Mouse (Mus musculus): Measurements from ENCODE around the gene Ntn5. TPM values are rescaled to one million over a fixed set of nuclear protein-coding genes. Genes with fewer than 3 reads are reported as not detected.
A peak's percentile ranks its signal among the peaks of the same experiment; 100 is the strongest.

Gene Ntn5
- polyA plus RNA-seq (2014; fragmentation: Nextera tagmentation; extraction: Ambion mirVana) = 0.80 and 0.83 TPM in 2 replicates

DNA sequence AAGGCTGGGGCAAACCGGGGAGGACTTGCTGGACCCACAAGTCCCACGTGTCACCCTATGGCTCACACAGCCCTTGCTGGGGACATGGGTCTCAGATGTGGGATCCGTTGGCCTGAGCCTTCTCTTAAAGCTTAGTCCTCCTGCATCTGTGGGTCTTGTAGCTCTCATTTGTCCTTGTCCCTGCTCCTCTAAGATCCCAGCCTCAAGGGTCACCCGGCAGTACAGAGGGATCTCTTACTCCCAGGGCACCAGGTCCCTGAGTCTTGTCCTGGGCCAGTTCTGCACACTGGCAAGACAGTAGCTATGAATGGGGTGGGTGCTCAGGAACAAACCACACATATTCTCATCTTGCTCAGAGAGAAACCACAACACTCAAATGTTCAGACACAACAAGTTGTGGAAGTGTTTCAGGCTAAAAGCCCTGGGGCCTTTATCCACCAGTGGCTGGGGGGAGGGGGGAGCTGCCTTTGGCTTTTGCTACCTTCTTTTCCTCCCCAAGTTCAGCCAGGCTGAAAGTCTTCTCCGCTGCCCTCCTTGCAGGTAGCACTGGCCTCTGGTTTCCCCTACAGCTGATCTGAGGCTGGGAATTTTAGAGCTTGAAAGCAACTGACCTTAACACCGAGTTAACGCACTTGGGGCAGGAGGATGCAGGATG, at the start of gene Ntn5:
Ntn5 (plus strand) TSS at position 627 of the 655 bp plus-strand sequence.
- ATAC-seq (replicated peaks; ENCODE audit: low FRiP score, low TSS enrichment, low read depth) = no peak
- Histone ChIP-seq H3K9me3 (ENCODE audit: control insufficient read depth, low read length) (no peaks in the 10 kb centered on the region), H3K27ac (ENCODE audit: low read depth) (no peak within 1 kb of the TSS; the same call in 1 of the 2 replicates), H3K4me2 (ENCODE audit: low read length) (no peak within 1 kb of the TSS), H3K4me3 (ENCODE audit: low read depth, low read length) (no peak within 1 kb of the TSS), H3K36me3 (ENCODE audit: control insufficient read depth, insufficient read depth, low read length) (no peaks in the 10 kb centered on the region), H3K9ac (ENCODE audit: low read length) (no peak within 1 kb of the TSS), H3K27me3 (replicated peaks; ENCODE audit: control insufficient read depth, insufficient read depth, low read length) (no peaks in the 10 kb centered on the region), H3K4me1 (replicated peaks; ENCODE audit: control insufficient read depth, insufficient read depth, low read length) (peaks cover 24% of the 10 kb centered on the region)
- 84% methylated on average over 7 of the region's 7 CpGs for WGBS
- no peak for DNase-seq (ENCODE audit: low spot score)

DNA sequence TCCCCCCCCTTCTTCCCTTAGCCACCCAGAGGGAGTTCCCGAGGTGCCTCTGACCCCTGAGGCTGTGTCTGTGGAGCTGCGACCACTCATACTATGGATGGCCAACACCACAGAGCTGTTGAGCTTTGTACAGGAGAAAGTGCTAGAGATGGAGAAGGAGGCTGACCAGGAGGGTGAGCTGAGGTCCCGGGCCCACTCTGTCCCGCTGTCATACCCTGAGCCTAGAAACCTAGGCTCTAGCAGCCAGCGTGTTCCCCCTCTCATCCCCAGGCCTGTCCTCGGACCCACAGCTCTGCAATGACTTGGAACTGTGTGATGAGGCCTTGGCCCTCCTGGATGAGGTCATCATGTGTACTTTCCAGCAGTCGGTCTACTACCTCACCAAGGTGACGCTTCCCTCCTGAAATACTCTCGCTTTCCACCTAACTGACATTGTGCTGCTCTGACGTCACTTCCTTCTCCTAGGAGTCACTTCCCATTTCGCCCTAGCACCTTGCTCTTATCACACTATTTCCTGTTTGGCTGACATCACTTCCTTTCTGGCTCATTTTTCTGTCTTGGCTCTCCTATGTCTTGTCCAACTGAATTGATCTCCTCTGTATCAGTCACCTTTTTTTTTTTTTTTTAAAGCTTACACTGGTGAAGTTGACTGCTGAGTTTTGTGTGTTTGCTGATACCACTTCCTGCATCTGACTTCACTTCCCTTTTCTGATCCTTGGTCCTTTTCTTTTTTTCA, 48.7 kb upstream of the Ntn5 start:
- H3K4me2 ChIP-seq (ENCODE audit: low read length) = no peak overlapping the region
- no peak for DNase-seq (ENCODE audit: low spot score)
- 0 out of 2 replicates have a peak, but pooled peaks cover 2% of the 10 kb centered on the region for H3K27me3 ChIP-seq (replicated peaks; ENCODE audit: control insufficient read depth, insufficient read depth, low read length)
- H3K4me3 ChIP-seq (ENCODE audit: low read depth, low read length) = no peak overlapping the region
- no peaks in the 10 kb centered on the region for H3K9me3 ChIP-seq (ENCODE audit: control insufficient read depth, low read length)
- no peak for ATAC-seq (replicated peaks; ENCODE audit: low FRiP score, low TSS enrichment, low read depth)
- H3K36me3 ChIP-seq (ENCODE audit: control insufficient read depth, insufficient read depth, low read length) = peaks cover 6% of the 10 kb centered on the region; the same call in 1 of the 2 replicates
- H3K9ac ChIP-seq (ENCODE audit: low read length) = no peak overlapping the region
- 87% methylated on average over 11 of the region's 11 CpGs for WGBS
- H3K27ac ChIP-seq (ENCODE audit: low read depth) = peak overlapping the region; percentile 27; the same call in 1 of the 2 replicates
- peaks cover 7% of the 10 kb centered on the region for H3K4me1 ChIP-seq (replicated peaks; ENCODE audit: control insufficient read depth, insufficient read depth, low read length)

DNA sequence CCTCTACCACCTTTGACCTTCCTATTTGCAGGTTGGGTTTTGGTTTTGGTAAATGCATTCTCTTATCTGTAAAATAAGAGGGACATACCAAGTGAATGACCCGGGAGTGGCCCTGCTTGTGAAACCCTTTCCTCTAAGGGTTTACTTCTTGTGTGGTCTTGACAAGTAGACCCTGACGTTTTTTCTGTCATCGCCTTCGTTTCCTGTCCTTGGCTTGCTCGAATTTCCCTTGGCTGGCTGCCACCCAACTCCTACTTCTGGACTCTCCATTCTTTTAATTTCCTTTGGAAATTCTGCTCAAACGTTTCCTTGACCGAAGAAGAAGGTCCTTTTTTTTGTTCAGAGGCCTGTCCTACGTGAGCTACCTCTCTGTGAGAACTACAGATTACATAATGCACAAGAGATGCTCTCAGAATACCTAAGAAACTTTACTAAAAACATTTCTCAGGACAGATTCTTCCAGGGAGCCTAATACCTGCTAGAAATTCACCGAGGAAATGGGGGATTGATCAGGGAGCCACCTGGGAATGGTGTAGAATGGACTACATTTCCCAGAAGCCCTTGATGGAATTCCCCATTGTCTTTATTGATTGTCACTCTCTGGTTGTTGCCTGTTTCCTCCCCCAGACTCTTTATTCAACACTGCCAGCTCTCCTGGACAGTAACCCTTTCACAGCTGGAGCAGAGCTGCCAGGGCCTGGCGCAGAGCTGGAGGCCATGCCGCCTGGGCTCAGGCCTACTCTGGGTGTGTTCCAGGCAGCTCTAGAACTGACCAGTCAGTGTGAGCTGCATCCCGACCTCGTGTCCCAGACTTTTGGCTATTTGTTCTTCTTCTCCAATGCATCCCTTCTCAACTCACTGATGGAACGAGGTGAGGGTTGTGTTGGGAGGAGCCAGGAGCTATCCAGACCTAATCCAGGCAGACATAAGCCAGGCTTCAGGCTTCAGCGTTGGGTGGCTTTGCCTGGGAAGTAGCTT, 47.8 kb upstream of the Ntn5 start:
- peaks cover 6% of the 10 kb centered on the region; the same call in 1 of the 2 replicates for H3K36me3 ChIP-seq (ENCODE audit: control insufficient read depth, insufficient read depth, low read length)
- no peak for DNase-seq (ENCODE audit: low spot score)
- H3K27ac ChIP-seq (ENCODE audit: low read depth) = peak overlapping the region; percentile 36; the same call in 1 of the 2 replicates
- no peaks in the 10 kb centered on the region for H3K9me3 ChIP-seq (ENCODE audit: control insufficient read depth, low read length)
- 0 out of 2 replicates have a peak, but pooled peaks cover 2% of the 10 kb centered on the region for H3K27me3 ChIP-seq (replicated peaks; ENCODE audit: control insufficient read depth, insufficient read depth, low read length)
- 76% methylated on average over 15 of the region's 15 CpGs for WGBS
- ATAC-seq (replicated peaks; ENCODE audit: low FRiP score, low TSS enrichment, low read depth) = no peak
- no peak overlapping the region for H3K4me2 ChIP-seq (ENCODE audit: low read length)
- H3K4me1 ChIP-seq (replicated peaks; ENCODE audit: control insufficient read depth, insufficient read depth, low read length) = peaks cover 12% of the 10 kb centered on the region
- no peak overlapping the region for H3K9ac ChIP-seq (ENCODE audit: low read length)
- no peak overlapping the region for H3K4me3 ChIP-seq (ENCODE audit: low read depth, low read length)

DNA sequence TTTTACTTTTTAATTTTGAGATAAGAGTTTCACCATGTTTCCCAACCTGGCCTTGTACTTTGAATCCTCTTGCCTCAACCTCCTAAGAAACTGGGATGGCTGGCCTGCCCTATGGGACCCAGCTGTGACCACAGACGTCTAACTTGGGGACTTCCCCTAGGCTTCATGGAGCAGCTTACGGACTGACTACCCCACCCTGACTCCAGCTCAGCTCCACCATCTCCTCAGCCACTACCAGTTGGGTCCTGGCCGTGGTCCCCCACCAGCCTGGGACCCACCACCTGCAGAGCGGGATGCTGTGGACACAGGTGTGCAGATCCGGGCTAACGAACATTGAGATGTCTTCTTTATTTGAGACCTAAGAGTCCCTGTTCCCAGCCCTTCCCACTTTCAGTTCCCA, 46.1 kb upstream of the Ntn5 start:
- DNase-seq (ENCODE audit: low spot score) (no peak), ATAC-seq (replicated peaks; ENCODE audit: low FRiP score, low TSS enrichment, low read depth) (no peak)
- no peak overlapping the region for H3K4me3 ChIP-seq (ENCODE audit: low read depth, low read length)
- 0 out of 2 replicates have a peak, but pooled peaks cover 2% of the 10 kb centered on the region for H3K27me3 ChIP-seq (replicated peaks; ENCODE audit: control insufficient read depth, insufficient read depth, low read length)
- peaks cover 29% of the 10 kb centered on the region for H3K4me1 ChIP-seq (replicated peaks; ENCODE audit: control insufficient read depth, insufficient read depth, low read length)
- WGBS = 94% methylated on average over 6 of the region's 6 CpGs
- no peak overlapping the region for H3K9ac ChIP-seq (ENCODE audit: low read length)
- peaks cover 6% of the 10 kb centered on the region; the same call in 1 of the 2 replicates for H3K36me3 ChIP-seq (ENCODE audit: control insufficient read depth, insufficient read depth, low read length)
- H3K27ac ChIP-seq (ENCODE audit: low read depth) = no peak overlapping the region
- peak overlapping the region; percentile 58 for H3K4me2 ChIP-seq (ENCODE audit: low read length)
- H3K9me3 ChIP-seq (ENCODE audit: control insufficient read depth, low read length) = no peaks in the 10 kb centered on the region

DNA sequence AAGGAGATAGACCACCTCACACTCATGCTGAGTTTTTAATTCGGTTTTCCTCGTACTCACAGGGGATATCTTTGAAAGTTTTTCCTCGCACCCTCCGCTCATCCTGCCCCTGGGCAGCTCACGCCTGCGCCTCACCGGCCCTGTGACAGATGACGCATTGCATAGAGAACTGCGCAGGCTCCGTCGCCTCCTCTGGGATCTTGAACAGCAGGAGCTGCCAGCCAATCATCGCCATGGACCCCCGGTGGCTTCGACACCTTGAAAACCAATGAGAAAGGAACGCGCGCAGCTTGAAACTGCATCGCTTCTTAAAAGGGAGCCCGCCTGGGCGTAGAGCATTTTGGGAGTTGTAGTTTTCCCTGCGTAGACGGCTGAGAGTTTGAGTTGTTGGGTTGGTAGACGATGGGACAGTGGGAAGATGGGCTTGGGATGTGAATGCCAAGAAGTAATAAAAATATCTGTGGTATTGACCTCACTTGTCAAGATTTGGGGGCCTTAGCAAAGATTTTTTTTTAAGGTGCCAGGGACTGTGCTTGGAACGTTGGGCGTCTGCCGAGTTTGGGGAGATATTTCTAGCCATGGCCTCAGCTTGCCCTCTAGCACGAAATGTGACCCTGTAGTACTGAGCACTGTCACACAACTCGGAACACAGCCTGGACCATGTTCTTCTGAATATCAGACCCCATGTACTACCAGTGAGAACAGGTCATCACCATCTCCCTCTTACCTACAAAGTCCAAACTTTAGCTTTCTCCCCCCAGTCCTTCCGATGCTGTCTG, 45.0 kb upstream of the Ntn5 start:
- Histone ChIP-seq H3K27ac (ENCODE audit: low read depth) (no peak overlapping the region), H3K9ac (ENCODE audit: low read length) (peak overlapping the region; percentile 29; the same call in 1 of the 2 replicates), H3K4me3 (ENCODE audit: low read depth, low read length) (peak overlapping the region; percentile 25), H3K4me2 (ENCODE audit: low read length) (peak overlapping the region; percentile 58), H3K27me3 (replicated peaks; ENCODE audit: control insufficient read depth, insufficient read depth, low read length) (no peaks in the 10 kb centered on the region), H3K36me3 (ENCODE audit: control insufficient read depth, insufficient read depth, low read length) (peaks cover 6% of the 10 kb centered on the region; the same call in 1 of the 2 replicates), H3K9me3 (ENCODE audit: control insufficient read depth, low read length) (no peaks in the 10 kb centered on the region), H3K4me1 (replicated peaks; ENCODE audit: control insufficient read depth, insufficient read depth, low read length) (peaks cover 33% of the 10 kb centered on the region)
- WGBS = 19% methylated on average over 29 of the region's 29 CpGs
- DNase-seq (ENCODE audit: low spot score) (peak; percentile 91), ATAC-seq (replicated peaks; ENCODE audit: low FRiP score, low TSS enrichment, low read depth) (peak; percentile 85)

DNA sequence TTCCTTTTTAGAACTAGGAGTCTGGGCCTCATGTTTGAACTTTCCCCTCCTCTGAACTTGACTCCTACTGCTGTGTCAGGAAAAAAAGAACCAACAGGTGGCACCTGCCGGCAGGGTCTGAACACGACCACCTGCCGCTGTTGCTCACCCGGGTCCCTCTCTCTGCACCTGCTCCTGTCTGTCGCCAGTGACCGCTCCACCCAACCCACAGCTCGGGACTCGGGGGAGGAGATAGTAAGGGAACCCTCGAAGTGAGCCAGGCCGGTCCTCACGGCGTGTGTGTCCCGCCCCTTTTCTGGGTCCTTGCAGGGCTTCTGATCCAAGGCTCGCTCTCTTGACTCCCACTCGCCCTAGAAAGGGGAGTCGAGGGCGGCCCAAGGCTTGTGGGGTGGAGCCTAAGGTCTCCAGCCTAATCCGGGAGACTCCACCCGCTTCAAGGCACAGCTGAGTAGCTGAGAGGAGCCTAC, 44.2 kb upstream of the Ntn5 start, which contains the start of gene Mamstr:
Mamstr (plus strand) TSS at position 417 of the 467 bp plus-strand sequence.
- Histone ChIP-seq H3K4me1 (replicated peaks; ENCODE audit: control insufficient read depth, insufficient read depth, low read length) (peaks cover 36% of the 10 kb centered on the region), H3K9ac (ENCODE audit: low read length) (no peak within 1 kb of the TSS), H3K4me2 (ENCODE audit: low read length) (no peak within 1 kb of the TSS), H3K36me3 (ENCODE audit: control insufficient read depth, insufficient read depth, low read length) (peaks cover 6% of the 10 kb centered on the region; the same call in 1 of the 2 replicates), H3K27me3 (replicated peaks; ENCODE audit: control insufficient read depth, insufficient read depth, low read length) (no peaks in the 10 kb centered on the region), H3K4me3 (ENCODE audit: low read depth, low read length) (no peak within 1 kb of the TSS), H3K27ac (ENCODE audit: low read depth) (no peak within 1 kb of the TSS), H3K9me3 (ENCODE audit: control insufficient read depth, low read length) (no peaks in the 10 kb centered on the region)
- WGBS = 33% methylated on average over 19 of the region's 19 CpGs
- ATAC-seq (replicated peaks; ENCODE audit: low FRiP score, low TSS enrichment, low read depth) (no peak), DNase-seq (ENCODE audit: low spot score) (no peak)

DNA sequence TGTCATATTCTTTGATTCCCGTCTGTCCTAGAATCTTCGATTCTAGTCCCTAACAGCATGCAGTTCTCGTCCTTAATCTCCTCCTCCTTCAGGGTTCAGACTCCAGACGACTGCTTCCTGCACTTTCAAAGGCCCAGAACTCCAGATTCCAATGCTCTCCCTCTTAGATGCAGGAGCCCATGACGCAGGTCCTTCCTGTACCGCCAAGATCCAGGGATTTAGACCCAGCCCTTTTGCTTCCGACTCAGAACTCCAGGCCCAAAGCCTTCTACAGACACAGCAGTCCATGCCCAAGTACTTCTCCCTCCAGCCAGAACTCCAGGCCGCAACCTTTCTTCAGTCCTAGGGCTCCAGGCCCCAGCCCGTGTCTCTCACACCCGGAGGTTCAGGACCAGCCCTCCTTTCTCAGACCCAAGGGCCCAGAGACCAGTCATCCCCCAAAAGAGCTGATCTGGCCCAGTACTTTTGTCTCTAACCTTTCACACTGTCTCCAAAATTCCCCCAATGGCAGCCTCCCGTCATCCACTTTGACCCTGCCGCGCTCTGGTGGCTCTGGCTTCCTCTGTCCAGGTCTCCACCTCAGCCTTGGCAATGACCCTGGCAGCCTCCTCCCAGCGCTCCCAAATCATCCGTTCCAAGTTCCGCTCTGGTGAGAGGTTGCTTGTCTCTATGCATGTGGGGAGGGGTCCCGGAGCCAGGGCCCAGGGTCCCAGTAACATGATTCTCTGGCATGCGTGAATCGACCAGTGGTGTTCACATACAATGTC, 43.4 kb upstream of the Ntn5 start:
- 80% methylated on average over 19 of the region's 19 CpGs for WGBS
- Histone ChIP-seq H3K9ac (ENCODE audit: low read length) (no peak overlapping the region), H3K9me3 (ENCODE audit: control insufficient read depth, low read length) (no peaks in the 10 kb centered on the region), H3K36me3 (ENCODE audit: control insufficient read depth, insufficient read depth, low read length) (peaks cover 6% of the 10 kb centered on the region; the same call in 1 of the 2 replicates), H3K27me3 (replicated peaks; ENCODE audit: control insufficient read depth, insufficient read depth, low read length) (no peaks in the 10 kb centered on the region), H3K4me3 (ENCODE audit: low read depth, low read length) (no peak overlapping the region), H3K4me2 (ENCODE audit: low read length) (no peak overlapping the region), H3K27ac (ENCODE audit: low read depth) (no peak overlapping the region), H3K4me1 (replicated peaks; ENCODE audit: control insufficient read depth, insufficient read depth, low read length) (peaks cover 37% of the 10 kb centered on the region)
- DNase-seq (ENCODE audit: low spot score) (no peak), ATAC-seq (replicated peaks; ENCODE audit: low FRiP score, low TSS enrichment, low read depth) (no peak)
